Mouse (Mus musculus) MEL (cell line): ENCODE measurements around the gene Tnks1bp1. TPM values are rescaled to one million over a fixed set of nuclear protein-coding genes. Genes with fewer than 3 reads are reported as not detected.

ENCODE experiments used
- DNase-seq: peaks from one replicate; pipeline ENCODE4 v3.0.0; 2011; ENCODE audit warnings: low read depth, low spot score
- H3K27ac ChIP-seq: 2 replicates; pipeline ENCODE4 v1.5.1; 2012; ENCODE audit warnings: low read depth, mild to moderate bottlenecking, control low read depth, low read length, moderate library complexity; ENCODE audit not compliant: control insufficient read depth
- H3K27me3 ChIP-seq, 2 experiments: fragments of 150-350 bp in 1 of 2; sonication (generic) in 1 of 2; 2 replicates each; pipeline ENCODE4 v1.6.1; 2012; ENCODE audit warnings: low read length in 2 of 2, mild to moderate bottlenecking in 2 of 2, improper control_type of control experiment in 1 of 2, moderate library complexity in 1 of 2; ENCODE audit not compliant: insufficient read depth in 2 of 2, control insufficient read depth in 1 of 2
- H3K36me3 ChIP-seq, 2 experiments: 2 replicates each; pipeline ENCODE4 v1.6.1; 2012 to 2014; ENCODE audit warnings: low read length in 2 of 2, improper control_type of control experiment in 1 of 2, inconsistent platforms in 1 of 2, mild to moderate bottlenecking in 1 of 2; ENCODE audit not compliant: insufficient read depth in 2 of 2, control insufficient read depth in 1 of 2
- H3K4me1 ChIP-seq, 2 experiments: fragments of 150-350 bp in 1 of 2; sonication (generic) in 1 of 2; 2 replicates each; pipeline ENCODE4 v1.6.1; 2012; ENCODE audit warnings: low read length in 2 of 2, improper control_type of control experiment in 1 of 2, mild to moderate bottlenecking in 1 of 2; ENCODE audit not compliant: insufficient read depth in 2 of 2, control insufficient read depth in 1 of 2
- H3K4me3 ChIP-seq, 2 experiments: fragments of 150-350 bp in 1 of 2; sonication (generic) in 1 of 2; 2 replicates each; pipeline ENCODE4 v1.5.1; 2012; ENCODE audit warnings: low read depth in 2 of 2, low read length in 2 of 2, mild to moderate bottlenecking in 2 of 2, moderate library complexity in 2 of 2, control low read depth in 1 of 2, improper control_type of control experiment in 1 of 2; ENCODE audit not compliant: control insufficient read depth in 1 of 2, insufficient read depth in 1 of 2
- H3K79me2 ChIP-seq: 2 replicates; pipeline ENCODE4 v1.6.1; 2012; ENCODE audit warnings: mild to moderate bottlenecking, low read length, moderate library complexity; ENCODE audit not compliant: control insufficient read depth, poor library complexity, insufficient read depth
- H3K9ac ChIP-seq: 2 replicates; pipeline ENCODE4 v1.6.1; 2012; ENCODE audit warnings: low read depth, mild to moderate bottlenecking, control low read depth, low read length, moderate library complexity; ENCODE audit not compliant: control insufficient read depth, poor library complexity, severe bottlenecking
- H3K9me3 ChIP-seq: fragments of 150-350 bp; sonication (generic); replicated peaks from 2 replicates; pipeline ENCODE4 v1.6.1; 2012; ENCODE audit warnings: mild to moderate bottlenecking, low read length, improper control_type of control experiment, moderate library complexity; ENCODE audit not compliant: insufficient read depth
- CHD1 ChIP-seq: IDR thresholded peaks from 2 replicates; pipeline ENCODE4 v1.6.1; 2012; ENCODE audit warnings: low read depth, mild to moderate bottlenecking, inconsistent platforms, low read length, improper control_type of control experiment
- CTCF ChIP-seq, 3 experiments: IDR thresholded peaks in 2 of 3; conservative IDR thresholded peaks in 1 of 3; 2 replicates each; pipeline ENCODE4 v1.5.1; 2011 to 2012; ENCODE audit warnings: low read length in 3 of 3, low read depth in 2 of 3, mild to moderate bottlenecking in 2 of 3, improper control_type of control experiment in 1 of 3, inconsistent platforms in 1 of 3, mixed read lengths in 1 of 3, moderate library complexity in 1 of 3; ENCODE audit not compliant: control insufficient read depth in 1 of 3, insufficient read depth in 1 of 3, poor library complexity in 1 of 3, severe bottlenecking in 1 of 3
- ELF1 ChIP-seq: IDR thresholded peaks from 2 replicates; pipeline ENCODE4 v1.6.1; 2014; ENCODE audit warnings: low read depth, mild to moderate bottlenecking, inconsistent platforms, low read length, improper control_type of control experiment, moderate library complexity
- ETS1 ChIP-seq: IDR thresholded peaks from 2 replicates; pipeline ENCODE4 v1.6.1; 2012; ENCODE audit warnings: low read depth, mild to moderate bottlenecking, inconsistent platforms, low read length, improper control_type of control experiment, moderate library complexity
- GABPA ChIP-seq: IDR thresholded peaks from 2 replicates; pipeline ENCODE4 v1.6.1; 2012; ENCODE audit warnings: low read depth, mild to moderate bottlenecking, inconsistent platforms, low read length, improper control_type of control experiment, moderate library complexity
- GATA1 ChIP-seq: IDR thresholded peaks from 2 replicates; pipeline ENCODE4 v1.6.1; 2011; ENCODE audit warnings: low read depth, low read length, improper control_type of control experiment
- MXI1 ChIP-seq: IDR thresholded peaks from 2 replicates; pipeline ENCODE4 v1.6.1; 2011; ENCODE audit warnings: mild to moderate bottlenecking, low read depth, low read length, improper control_type of control experiment
- MYB ChIP-seq: IDR thresholded peaks from 2 replicates; pipeline ENCODE4 v1.6.1; 2011; ENCODE audit warnings: mild to moderate bottlenecking, low read depth, low read length, improper control_type of control experiment
- NRF1 ChIP-seq: IDR thresholded peaks from 2 replicates; pipeline ENCODE4 v1.6.1; 2014; ENCODE audit warnings: low read depth, mild to moderate bottlenecking, inconsistent platforms, low read length, improper control_type of control experiment, moderate library complexity; ENCODE audit not compliant: poor library complexity, insufficient read depth, severe bottlenecking
- POLR2A ChIP-seq, 2 experiments: IDR thresholded peaks; 2 replicates each; pipeline ENCODE4 v1.6.1; 2011 to 2012; ENCODE audit warnings: low read length in 2 of 2, mild to moderate bottlenecking in 2 of 2, control low read depth in 1 of 2, improper control_type of control experiment in 1 of 2, low read depth in 1 of 2, moderate library complexity in 1 of 2; ENCODE audit not compliant: control insufficient read depth in 1 of 2, insufficient read depth in 1 of 2, poor library complexity in 1 of 2
- RAD21 ChIP-seq: IDR thresholded peaks from 2 replicates; pipeline ENCODE4 v1.6.1; 2011; ENCODE audit warnings: mild to moderate bottlenecking, low read depth, low read length, improper control_type of control experiment
- RCOR1 ChIP-seq: IDR thresholded peaks from 2 replicates; pipeline ENCODE4 v1.6.1; 2012; ENCODE audit warnings: low read depth, mild to moderate bottlenecking, inconsistent platforms, low read length, improper control_type of control experiment
- SMC3 ChIP-seq: IDR thresholded peaks from 2 replicates; pipeline ENCODE4 v1.6.1; 2011; ENCODE audit warnings: low read depth, low read length, improper control_type of control experiment
- TBP ChIP-seq: IDR thresholded peaks from 2 replicates; pipeline ENCODE4 v1.8.0; 2011; ENCODE audit warnings: low read depth, low read length, improper control_type of control experiment
- ZNF384 ChIP-seq: IDR thresholded peaks from 2 replicates; pipeline ENCODE4 v1.6.1; 2012; ENCODE audit warnings: low read depth, mild to moderate bottlenecking, inconsistent platforms, low read length, improper control_type of control experiment
- polyA plus RNA-seq, 2 experiments: library from polyadenylated mRNA; stranded (reverse) in 1 of 2; unstranded in 1 of 2; fragments of >175 nt in 1 of 2; fragments of >200 nt in 1 of 2; gene quantifications; 2 replicates each; pipeline versions ENCODE4 v1.2.1 to v1.2.4; 2012; ENCODE audit warnings: low replicate concordance in 2 of 2, low read depth in 1 of 2; ENCODE audit not compliant: insufficient read length in 2 of 2, insufficient read depth in 1 of 2, missing spikeins in 1 of 2
- total RNA-seq: library from RNA; depleted of rRNA; stranded (reverse); fragments of 300-350 nt; gene quantifications from 2 replicates; pipeline ENCODE4 v1.2.3, GENCODE M21; 2012

The Tnks1bp1 gene
- total and polyA plus RNA-seq, 3 experiments: 5.5 to 9.9 TPM; not detected in 1

- peak; percentile 30 for TF ChIP-seq RAD21
- peak; percentile 46 for TF ChIP-seq SMC3
- TF ChIP-seq MYB: no peak
- peak; percentile 46 to 51 (median 48) for TF ChIP-seq CTCF (IDR thresholded peaks at IDR 0.05 in 2 of 3, conservative IDR thresholded peaks at IDR 0.05 in 1 of 3; ENCODE audit: control insufficient read depth in 1 of 3, insufficient read depth in 1 of 3, low read depth in 2 of 3, low read length in 3 of 3, poor library complexity in 1 of 3, severe bottlenecking in 1 of 3)
- H3K4me3 ChIP-seq: no peak overlapping the region
- H3K36me3 ChIP-seq: peaks cover 0 to 2% of the 10 kb centered on the region in 2 experiments; a peak in 2 of 4 replicates
- H3K9ac ChIP-seq: no peak overlapping the region
- no peaks in the 10 kb centered on the region for H3K9me3 ChIP-seq
- H3K27ac ChIP-seq: no peak overlapping the region
- no peaks in the 10 kb centered on the region for H3K79me2 ChIP-seq
- H3K27me3 ChIP-seq: no peaks in the 10 kb centered on the region
- no peak for DNase-seq
- H3K4me1 ChIP-seq: peaks cover 1 to 6% of the 10 kb centered on the region in 2 experiments
Measured at GRCm38 (mm10) chr2:85022043-85022442, 25.8 kb upstream of the Tnks1bp1 start.

GRCm38 (mm10) chr2:85026178-85026577, 21.6 kb upstream of the Tnks1bp1 start:
- Histone ChIP-seq H3K27me3 (no peaks in the 10 kb centered on the region), H3K4me3 (no peak overlapping the region), H3K9me3 (no peaks in the 10 kb centered on the region), H3K4me1 (peaks cover 3 to 15% of the 10 kb centered on the region in 2 experiments), H3K27ac (no peak overlapping the region), H3K9ac (no peak overlapping the region), H3K36me3 (peaks cover 0 to 8% of the 10 kb centered on the region in 2 experiments; a peak in 2 of 4 replicates), H3K79me2 (no peaks in the 10 kb centered on the region)
- DNase-seq: no peak
- no peak for TF ChIP-seq ETS1
- TF ChIP-seq RAD21: peak; percentile 11

- peak overlapping the region; percentile 17; the same call in 1 of the 2 replicates for H3K9ac ChIP-seq
- H3K4me3 ChIP-seq: no peak overlapping the region
- H3K27me3 ChIP-seq: 0 out of 4 replicates have a peak, but pooled peaks cover 0 to 1% of the 10 kb centered on the region in 2 experiments
- H3K79me2 ChIP-seq: no peaks in the 10 kb centered on the region
- H3K27ac ChIP-seq: peak overlapping the region; percentile 47
- H3K36me3 ChIP-seq: peaks cover 0 to 8% of the 10 kb centered on the region in 2 experiments; a peak in 2 of 4 replicates
- TF ChIP-seq ELF1: no peak
- TF ChIP-seq TBP: 0 out of 2 replicates have a peak, but pooled peaks have one; percentile 30
- TF ChIP-seq, all 39 proteins: peak for 1
- Histone ChIP-seq H3K4me1 (peaks cover 3 to 15% of the 10 kb centered on the region in 2 experiments), H3K9me3 (no peaks in the 10 kb centered on the region)
- DNase-seq: peak; percentile 79
Measured at GRCm38 (mm10) chr2:85027281-85027680, 20.5 kb upstream of the Tnks1bp1 start.

GRCm38 (mm10) chr2:85029897-85030296, 17.9 kb upstream of the Tnks1bp1 start:
- Histone ChIP-seq H3K79me2 (no peaks in the 10 kb centered on the region), H3K27me3 (peaks cover 0 to 1% of the 10 kb centered on the region in 2 experiments; a peak in 1 of 4 replicates), H3K9ac (no peak overlapping the region), H3K9me3 (no peaks in the 10 kb centered on the region), H3K27ac (no peak overlapping the region), H3K4me3 (no peak overlapping the region), H3K4me1 (peaks cover 3 to 15% of the 10 kb centered on the region in 2 experiments), H3K36me3 (peaks cover 0 to 8% of the 10 kb centered on the region in 2 experiments; a peak in 2 of 4 replicates)
- no peak for DNase-seq
- TF ChIP-seq GABPA (no peak), GATA1 (no peak), POLR2A (IDR thresholded peaks at IDR 0.05; ENCODE audit: control insufficient read depth in 1 of 2, insufficient read depth in 1 of 2, low read depth in 1 of 2, low read length in 2 of 2, poor library complexity in 1 of 2) (no peak), NRF1 (no peak), MXI1 (no peak), ETS1 (no peak), ZNF384 (no peak), CHD1 (no peak), RCOR1 (no peak)
